Mouse (Mus musculus): ENCODE measurements at regions not wholly inside any gene's neighbourhood (a gene's known extent, or its start where the extent isn't known, plus 50 kb on each side); places are given as distances from the start of the nearest gene placed in this dataset.

DNA sequence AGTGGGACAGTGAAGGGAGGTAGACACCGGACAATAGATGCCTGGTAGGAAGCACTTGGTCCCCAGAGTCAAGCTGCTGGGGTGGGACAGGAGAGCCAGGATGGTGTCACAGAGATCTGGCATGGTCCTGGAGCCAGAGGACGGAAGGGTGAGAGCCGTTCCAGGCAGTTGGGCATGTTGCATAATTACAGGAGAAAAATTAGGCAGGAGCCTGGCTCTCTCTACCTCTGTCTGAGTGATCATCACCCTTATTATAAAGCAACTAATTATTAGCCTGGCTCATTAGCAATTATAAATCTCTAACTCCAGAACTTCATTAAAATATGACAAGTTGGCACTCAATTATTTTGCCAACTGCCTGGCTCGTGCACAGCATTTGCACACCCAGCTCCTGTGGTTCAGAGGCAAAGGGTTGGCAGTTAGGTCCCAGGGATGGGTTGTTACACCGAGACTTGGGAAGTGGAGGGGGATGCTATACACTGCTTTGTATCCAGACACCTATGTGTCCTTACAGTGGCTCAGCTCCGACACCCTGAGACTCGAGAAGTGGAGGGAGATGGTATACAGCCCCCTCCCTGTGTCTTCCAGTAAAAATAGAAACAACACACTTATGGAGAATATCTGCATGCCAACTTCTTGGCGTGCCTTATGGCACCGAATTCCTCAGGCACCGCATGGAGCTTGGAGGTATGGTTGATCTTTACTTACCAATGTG, 203.7 kb upstream of the Sdk2 start:
- in situ Hi-C loops (cut with MseI, MboI) = no loop called here

DNA sequence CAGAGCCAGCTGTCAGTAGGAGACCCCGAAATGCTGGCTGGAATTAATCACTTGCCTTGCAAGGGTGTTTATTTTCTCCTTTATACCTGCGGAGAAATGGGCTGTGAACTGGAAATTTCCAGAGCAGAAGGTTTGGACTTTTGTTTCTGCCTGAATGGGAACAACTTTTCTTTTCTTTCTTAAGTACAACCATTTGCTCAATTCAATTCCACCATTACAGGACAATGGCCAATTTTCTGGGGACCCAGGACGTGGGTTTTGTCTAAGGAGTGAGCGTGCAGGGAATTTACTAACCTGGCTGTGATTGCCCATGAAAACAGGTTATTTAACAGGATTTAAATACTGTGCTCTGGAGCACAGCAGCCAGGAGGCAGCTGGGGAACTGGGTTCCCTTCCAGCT, 195.1 kb upstream of the Sdk2 start:
- in situ Hi-C loops (cut with MseI, MboI) = no loop called here

DNA sequence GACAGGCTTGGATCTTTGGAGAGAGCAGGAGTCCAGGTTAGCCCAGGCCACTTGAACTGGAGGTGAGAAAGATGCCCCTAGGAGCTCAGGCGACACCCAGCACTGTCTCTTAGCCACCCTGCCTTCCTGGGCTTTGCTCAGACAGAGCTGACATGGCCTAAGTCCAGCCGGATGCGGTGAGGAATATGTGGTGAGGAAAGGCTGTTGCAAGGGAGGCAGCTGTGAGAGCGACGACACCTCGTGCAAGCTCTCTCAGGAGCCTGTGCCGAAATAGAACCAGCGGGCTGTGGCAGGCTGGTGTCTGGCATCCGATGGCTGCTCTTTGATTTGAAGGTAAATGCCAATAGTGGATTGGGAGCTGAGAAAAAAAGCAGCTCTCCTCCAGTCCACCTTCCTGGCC, 191.4 kb upstream of the Sdk2 start:
- in situ Hi-C loops (cut with MseI, MboI) = no loop called here

DNA sequence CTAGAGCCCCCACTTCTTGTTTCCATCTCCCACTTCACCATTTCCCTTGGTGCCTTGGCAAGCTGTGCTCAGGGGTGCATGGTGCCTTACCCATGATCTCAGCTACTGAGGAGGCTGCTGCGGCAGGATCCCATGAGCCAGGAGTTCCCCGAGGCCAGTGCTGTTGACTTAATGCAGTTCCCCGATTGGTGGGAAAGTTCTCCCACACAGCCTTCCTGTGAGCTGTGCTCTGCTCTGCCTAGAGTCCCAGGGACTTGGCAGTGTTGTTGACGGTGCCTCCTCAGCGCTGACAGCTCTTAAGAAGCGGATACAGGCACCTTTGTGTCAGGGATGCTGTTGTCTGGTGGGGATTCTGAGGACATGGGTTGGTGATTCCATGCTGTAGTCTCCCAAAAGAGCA, 190.9 kb upstream of the Sdk2 start:
- in situ Hi-C loops (cut with MseI, MboI) = no loop called here

DNA sequence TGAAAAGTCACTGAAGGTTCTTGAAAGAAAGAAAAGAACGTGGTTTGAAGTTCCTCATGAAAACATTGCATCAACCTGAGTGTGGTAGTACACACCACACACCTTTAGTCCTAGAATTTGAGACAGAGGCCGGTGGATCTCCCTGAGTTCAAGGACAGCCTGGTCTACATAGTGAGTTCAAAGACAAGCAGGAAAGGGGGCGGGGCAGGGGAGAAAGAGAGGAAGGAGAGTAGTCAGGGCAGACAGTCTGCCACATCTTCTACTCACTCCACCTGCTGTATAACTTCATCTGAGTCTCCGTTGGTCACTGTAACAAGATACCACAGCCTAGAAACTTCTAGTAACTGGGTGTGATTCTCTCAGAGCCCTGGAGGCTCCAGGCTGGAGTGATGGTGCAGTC, 190.2 kb upstream of the Sdk2 start:
- in situ Hi-C loops (cut with MseI, MboI) = no loop called here

DNA sequence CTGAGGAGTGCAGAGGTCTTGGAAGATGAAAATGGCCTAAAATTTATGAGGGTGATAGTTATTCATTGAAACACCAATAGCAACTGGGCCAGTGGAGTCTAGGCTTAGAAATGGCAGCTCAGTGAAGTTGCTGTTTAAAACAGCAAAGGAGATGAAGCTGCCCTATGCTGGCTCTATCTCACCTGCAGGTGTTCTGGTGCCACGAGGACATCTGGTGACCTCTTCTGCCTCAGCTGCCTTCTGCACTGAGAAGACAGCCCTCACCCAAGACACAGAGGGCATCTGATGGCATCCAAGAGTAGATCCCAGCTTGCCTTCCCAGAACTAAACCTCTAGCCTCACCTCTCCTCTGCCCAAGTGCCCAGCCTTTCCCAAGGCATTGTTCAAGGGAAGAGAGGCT, 187.5 kb upstream of the Sdk2 start:
- in situ Hi-C loops (cut with MseI, MboI) = no loop called here

DNA sequence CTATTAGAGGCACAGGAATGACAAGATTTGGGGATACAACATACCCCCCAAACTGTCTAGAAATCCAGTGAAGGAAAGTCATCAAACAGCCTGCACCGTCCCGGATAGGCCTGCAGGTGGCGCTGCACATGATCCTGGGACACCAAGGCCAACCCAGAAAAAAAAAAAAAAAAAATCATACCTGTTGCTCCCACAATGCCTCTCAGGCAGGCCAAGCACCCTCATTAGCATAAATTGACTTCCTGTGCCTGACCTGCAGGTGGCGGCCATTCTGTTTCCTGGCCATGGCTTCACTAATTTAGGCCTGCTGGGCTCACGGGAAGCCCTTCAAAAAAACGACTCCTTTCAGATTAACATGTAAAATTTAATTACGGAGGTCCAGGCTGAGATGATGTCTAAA, 184.8 kb upstream of the Sdk2 start:
- in situ Hi-C loops (cut with MseI, MboI) = no loop called here

DNA sequence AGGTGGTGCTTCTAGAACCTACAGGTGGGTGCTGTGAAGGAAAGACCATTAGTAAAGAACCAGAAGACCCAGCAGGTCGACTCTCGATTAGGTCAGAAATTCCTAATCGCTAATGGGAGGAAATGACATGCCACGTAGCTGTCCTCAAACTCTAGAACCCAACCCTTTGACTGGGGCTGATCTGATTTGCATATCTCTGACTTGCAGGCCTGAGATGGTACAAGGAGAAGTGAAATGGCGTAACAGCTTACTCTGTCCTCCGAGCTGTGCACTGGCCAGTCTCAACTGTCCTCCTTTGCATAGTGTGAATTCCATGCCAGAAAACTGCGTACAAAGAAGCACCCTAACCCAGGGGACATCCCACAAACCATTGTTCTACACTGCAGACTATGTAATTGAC, 182.4 kb upstream of the Sdk2 start:
- in situ Hi-C loops (cut with MseI, MboI) = no loop called here

DNA sequence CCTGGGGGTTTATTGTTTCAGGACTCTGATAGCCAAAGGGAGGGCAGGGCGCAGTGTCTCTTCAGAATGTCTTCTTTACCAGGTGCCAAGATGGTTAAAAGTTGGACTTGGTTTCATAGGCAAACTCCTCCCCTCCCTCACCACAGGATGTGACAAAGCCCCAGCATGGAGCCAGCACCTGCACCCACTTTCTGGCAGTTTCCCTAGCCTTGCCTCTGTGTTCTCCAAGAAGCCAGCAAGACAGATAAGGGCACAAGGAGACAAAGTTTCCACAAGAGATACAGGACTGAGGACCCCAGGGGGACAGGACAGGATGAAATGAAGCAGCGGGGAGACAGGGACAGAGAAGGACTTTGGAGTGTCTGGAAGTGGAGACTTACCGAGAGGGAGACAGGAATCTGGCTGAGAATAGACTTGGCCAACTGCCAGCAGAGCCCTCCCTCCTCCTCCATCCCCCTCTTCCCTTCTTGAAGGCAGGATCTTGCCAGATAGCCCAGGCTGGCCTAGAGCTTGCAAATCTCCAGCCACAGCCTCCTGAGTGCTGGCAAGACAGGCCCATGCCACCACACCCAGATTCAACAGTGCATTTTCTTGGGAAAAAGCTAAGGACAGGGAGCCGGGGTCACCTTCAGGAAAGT, 181.5 kb upstream of the Sdk2 start:
- in situ Hi-C loops (cut with MseI, MboI) = no loop called here

DNA sequence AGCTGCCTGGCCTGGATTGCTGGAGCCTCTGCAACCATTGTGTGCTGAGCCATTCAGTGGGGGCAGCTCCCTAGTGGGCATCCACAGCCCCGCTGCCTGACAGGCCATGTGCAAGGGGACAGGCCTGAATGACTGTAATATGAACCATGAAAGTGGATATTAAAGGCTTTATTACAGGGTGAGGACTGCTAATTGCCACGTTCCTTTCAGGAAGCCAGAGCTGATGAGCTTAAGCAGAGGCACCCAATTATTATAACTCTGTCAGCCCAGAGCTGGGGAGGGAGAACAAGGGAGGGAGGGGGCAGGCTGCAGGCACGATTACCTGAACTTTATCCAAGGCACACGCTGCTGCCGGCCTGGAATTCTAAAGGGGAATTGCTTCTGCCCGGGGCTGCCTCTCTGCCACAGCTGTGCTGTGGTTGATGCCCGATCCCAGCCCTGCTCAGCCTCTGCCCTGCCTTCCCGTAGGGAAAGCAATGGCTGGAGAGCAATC, 172.5 kb upstream of the Sdk2 start:
- in situ Hi-C loops (cut with MseI, MboI) = no loop called here

DNA sequence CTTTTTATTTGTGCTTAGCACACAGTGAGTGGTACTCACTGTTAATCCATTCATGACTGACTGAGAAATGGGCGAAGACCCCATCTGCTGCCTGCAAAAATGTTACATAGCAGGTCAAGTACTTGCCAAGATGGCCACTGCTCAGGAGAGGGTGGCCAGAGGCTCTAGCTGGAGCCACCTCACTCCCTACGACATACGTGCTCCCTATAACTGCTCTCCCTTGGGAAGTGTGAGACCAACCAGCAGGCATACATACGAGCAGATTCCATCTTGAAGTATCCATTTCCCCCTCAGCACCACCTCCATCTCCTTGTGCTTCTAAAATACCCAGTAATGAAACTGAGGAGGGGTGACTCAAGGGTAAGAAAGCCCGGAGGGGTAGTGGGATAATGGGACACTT, 172.0 kb upstream of the Sdk2 start:
- in situ Hi-C loops (cut with MseI, MboI) = no loop called here

DNA sequence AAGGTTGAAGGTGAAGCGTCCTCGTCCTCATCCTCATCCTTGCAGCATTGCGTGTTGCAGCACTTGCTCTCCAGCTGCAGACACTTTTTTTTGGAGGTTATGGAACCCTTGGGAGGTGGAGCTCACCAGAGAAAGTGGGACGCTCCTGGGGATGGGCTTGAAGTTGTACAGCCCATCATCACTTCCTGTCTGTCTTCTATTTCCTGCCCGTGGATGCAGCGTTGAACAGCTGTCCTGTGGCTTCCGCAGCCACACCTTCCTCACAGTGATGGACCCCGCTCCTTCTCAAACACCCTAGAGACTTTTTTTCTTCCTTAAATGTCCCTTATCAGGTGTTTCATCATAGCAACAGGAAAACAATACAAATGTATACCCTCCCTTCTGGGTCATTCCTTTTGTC, 171.5 kb upstream of the Sdk2 start:
- in situ Hi-C loops (cut with MseI, MboI) = no loop called here

DNA sequence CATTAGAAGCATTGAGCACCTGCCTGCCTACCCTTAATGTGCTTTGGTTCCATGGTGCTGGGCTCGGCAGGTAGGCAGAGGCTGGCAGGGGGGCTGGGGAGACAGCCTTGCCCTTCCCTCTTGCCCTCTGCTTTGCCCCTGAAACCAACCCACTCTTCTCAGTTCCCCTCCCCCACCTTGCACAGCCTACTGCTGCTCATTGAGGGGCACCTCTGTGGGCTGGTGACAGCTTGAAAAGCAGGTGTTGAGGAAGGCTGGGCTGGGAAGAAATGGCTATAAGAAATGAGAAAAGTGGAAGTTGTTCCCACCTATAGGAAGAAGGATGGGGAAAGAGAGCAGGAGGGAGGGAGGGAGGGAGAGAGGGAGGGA, 167.7 kb upstream of the Sdk2 start:
- in situ Hi-C loops (cut with MseI, MboI) = no loop called here

DNA sequence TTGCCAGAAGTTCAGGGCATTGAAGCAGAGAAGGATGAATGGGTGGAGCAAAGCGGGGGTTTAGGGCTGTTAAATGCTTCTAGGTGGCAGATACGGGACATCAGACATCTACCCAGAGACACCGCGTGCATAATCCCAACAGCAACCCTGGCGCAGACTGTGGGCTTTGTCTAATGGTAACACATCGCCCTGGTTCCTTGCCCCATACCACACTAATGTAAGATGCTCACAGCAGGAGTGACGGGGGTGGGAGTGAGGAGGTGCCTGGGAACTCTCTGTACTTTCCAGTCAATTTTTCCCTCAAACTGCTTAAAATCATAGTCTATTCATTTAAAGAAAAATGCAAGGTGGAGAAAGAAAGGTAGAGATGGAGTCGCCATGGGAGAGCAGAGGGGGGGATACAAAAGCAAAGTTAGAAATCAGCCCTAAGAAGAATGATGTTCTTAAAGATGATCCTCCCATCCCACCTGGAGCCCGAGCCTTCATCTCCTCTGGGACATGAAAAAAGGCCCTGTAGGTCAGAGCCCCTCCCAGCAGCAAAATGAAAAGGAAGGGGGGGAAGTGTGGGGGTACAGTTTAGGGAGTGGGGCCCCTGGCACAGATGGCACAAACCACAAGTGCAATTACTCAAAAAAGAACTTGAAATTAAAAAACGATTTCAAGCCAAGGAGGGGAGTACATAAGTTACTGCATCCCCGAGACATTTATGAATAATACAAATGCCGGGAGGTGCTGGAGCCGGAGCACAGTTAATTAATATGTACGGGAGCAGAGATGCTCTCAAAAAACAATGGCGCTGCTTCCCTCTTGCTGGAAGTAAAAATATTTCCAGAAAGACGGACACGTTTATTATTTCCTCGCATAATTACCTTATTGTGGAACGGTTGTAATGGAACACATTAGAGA, 167.0 kb upstream of the Sdk2 start:
- in situ Hi-C loops (cut with MseI, MboI) = no loop called here

DNA sequence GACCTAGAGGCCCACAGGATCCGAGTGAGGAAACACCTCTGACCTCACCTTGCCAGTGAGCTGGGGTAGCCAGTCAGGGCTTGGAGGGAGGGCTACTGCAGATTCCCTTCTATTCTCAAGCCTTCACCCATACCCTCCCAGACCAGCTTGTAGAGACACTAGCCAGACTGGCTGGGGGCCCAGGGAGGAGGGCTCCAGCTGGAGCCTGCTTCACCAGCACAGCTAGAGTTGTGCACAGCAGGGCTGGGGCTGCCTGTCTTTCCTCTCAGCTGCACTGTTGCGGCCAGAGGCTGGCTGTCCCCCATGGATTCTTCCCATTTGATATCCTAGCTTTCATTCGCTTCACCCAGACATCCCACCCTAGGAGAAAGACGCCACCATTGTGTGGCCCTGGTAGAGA, 165.0 kb upstream of the Sdk2 start:
- in situ Hi-C loops (cut with MseI, MboI) = no loop called here

DNA sequence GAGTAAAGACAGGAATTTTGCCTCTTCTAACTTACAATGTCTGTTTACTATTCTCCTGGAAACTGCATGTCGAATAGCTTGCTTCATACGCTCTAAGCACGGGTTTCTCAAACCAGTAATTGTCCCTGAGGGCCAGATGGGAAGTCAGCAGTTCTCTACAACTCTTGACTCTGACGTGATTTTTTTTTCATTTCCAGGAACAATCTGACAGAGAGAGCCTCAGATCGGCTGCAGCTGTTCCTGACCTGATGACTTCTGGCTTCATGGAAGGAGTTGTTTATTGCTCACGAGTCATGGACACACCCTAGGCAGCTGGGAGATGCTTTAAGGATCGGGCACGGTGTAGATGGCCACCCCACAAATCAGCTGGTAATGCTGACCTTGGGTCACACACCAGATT, 162.9 kb upstream of the Sdk2 start:
- in situ Hi-C loops (cut with MseI, MboI) = no loop called here

DNA sequence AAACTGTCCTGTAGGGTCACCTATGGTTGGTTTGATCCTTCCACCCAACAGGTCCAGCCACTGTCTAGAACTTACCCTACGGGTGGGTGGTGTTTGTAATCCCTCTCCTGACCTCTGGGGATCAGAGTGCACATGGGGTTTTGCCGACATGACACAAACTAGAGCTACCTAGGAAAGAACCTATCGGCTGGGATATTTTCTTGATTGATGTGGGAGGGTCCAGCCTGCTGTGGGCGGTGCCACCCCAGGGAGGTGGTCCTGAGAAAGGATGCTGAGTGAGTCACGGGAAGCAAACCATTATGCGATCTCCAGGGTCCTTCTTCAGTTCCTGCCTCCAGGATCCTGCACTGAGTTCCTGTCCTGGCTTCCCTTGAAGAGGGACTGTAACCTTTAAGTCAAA, 162.3 kb upstream of the Sdk2 start:
- in situ Hi-C loops (cut with MseI, MboI) = no loop called here

DNA sequence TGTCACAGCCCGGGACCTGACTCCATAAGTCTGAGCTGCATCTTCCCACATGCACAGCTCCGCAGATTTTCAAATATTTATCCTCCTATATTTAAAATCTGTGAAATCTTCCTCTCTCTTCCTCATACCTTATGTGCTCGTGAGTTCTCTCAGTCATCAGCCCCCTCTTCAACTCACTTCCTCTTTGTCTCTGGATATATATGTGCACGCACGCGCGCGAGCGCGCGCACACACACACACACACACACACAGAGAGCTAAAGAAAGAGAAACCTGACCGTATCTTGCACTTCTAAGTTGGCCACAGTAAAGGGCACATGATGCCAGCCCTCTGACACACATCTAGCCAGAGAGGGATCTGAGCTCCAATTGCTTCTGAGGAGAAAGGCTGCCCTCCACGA, 159.7 kb upstream of the Sdk2 start:
- in situ Hi-C loops (cut with MseI, MboI) = no loop called here

DNA sequence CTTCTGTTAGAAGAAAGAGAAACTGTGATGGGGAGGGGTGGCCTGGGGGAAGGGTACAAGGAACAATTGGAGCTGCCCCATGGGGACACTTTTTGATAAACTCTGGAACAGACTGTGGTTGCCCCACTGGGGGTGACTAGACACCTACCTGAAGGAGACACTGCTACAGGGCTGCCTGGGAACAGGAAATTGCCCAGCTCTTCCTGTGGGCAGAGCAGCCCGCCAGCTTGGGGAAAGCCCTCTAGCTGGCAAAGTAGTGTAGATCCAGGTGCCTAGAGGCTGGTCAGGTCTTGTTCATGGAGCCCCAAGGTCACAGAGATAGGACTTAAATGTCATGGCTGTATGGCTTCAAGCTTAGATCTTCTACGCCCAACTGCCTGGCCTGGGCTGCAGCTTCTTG, 157.9 kb upstream of the Sdk2 start:
- in situ Hi-C loops (cut with MseI, MboI) = no loop called here

DNA sequence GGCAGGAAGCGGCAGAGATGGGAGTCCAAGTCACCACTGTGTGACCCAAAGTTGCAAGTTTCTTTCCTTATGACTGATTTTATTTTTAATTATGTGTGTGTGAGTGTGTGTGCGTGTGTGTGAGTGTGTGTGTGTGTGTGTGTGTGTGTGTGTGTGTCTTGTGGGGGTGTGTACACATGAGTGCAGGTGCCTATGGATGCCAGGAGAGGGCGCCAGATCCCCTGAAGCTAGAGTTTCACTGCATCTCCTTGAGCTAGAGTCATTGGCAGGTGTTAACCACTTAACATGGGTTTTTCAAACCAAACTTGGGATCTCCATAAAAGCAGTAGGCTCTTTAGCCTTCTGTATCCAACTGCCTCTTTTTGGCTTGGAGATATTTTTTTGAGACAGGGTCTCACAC, 156.2 kb upstream of the Sdk2 start:
- in situ Hi-C loops (cut with MseI, MboI) = no loop called here

DNA sequence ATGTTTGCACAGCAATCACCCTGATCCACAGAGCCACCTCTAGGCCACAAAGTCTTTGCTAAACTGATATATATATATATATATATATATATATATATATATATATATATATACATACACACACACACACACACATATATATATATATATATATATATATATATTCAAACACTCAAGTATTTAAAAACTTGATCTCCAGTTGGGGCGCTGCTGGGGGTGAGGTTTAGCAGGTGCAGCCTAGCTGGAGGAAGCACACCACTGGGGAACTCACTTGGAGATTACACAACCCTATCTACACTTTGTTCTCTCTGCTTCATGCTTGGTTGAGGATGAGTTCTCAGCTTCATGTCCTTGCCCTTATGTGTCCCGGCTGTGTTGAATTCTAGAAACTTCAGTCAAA, 153.6 kb upstream of the Sdk2 start:
- in situ Hi-C loops (cut with MseI, MboI) = no loop called here

DNA sequence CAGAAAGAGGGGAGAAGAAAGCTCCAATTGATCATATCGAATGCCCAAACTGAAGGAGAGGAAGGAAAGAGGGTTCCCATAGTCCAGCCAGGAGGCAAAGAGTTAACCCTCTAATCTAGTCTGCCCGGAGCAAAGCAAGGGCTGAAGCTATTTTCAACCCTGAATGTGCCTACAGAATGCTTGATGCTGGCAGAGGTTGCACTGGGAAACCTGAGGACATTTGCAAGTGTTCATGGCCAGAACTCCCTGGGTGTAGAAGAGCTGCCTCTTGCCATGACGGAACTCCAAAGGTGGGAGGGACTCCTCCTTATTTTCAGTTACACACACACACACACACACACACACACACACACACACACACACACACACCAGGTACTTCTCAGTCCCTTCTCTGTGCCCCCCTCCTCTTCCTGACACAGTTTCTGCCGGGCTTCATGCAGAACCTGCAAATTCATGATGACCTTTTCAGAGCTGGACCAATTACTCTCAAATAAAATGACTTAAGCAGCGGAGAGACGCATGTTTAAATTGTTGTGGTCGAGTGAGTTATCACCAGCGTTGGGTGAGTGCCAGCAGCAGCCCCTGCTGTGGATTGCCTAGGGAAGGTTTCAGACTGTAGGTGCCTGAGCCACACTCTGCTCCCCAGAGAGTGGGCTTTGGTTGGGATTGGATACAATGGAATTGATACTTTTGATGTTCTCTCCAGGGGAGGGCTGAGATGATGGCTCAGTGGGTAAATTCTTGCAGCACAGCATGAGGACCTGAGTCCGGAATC, 152.1 kb upstream of the Sdk2 start:
- in situ Hi-C loops (cut with MseI, MboI) = no loop called here
